Mouse (Mus musculus) hindbrain, postnatal 0 days (tissue): ENCODE measurements around the gene Cdk19. TPM values are rescaled to one million over a fixed set of nuclear protein-coding genes. Genes with fewer than 3 reads are reported as not detected.
A peak's percentile ranks its signal among the peaks of the same experiment; 100 is the strongest.

Experiments
- ATAC-seq: fragments of 200-750 bp; cut with Nextera tagmentation; 2 replicates; pipeline ENCODE4 v1.8.0; 2017; ENCODE audit warnings: mild to moderate bottlenecking, moderate TSS enrichment, moderate library complexity
- DNase-seq: peaks from one replicate; pipeline ENCODE4 v3.0.0-alpha.2; 2015; ENCODE audit warnings: low spot score
- H3K27ac ChIP-seq: fragments of 300-500 bp; sonication (generic); 2 replicates; pipeline ENCODE4 v1.5.1; 2014; ENCODE audit warnings: mild to moderate bottlenecking
- H3K27me3 ChIP-seq: fragments of 300-500 bp; sonication (generic); 2 replicates; pipeline ENCODE4 v1.6.1; 2014; ENCODE audit warnings: low read length, mixed read lengths; ENCODE audit not compliant: insufficient read depth
- H3K36me3 ChIP-seq: fragments of 300-500 bp; sonication (generic); 2 replicates; pipeline ENCODE4 v1.6.1; 2014; ENCODE audit warnings: low read length, mixed read lengths; ENCODE audit not compliant: insufficient read depth
- H3K4me1 ChIP-seq: fragments of 300-500 bp; sonication (generic); 2 replicates; pipeline ENCODE4 v1.6.1; 2014; ENCODE audit warnings: antibody characterized with exemption, low read length, mixed read lengths; ENCODE audit not compliant: insufficient read depth
- H3K4me2 ChIP-seq: fragments of 300-500 bp; sonication (generic); 2 replicates; pipeline ENCODE4 v1.6.1; 2014; ENCODE audit warnings: low read depth, mild to moderate bottlenecking, low read length, moderate library complexity, mixed read lengths
- H3K4me3 ChIP-seq: fragments of 300-500 bp; sonication (generic); 2 replicates; pipeline ENCODE4 v1.5.1; 2014; ENCODE audit warnings: low read length
- H3K9ac ChIP-seq: fragments of 300-500 bp; sonication (generic); replicated peaks from 2 replicates; pipeline ENCODE4 v1.6.1; 2014; ENCODE audit warnings: mild to moderate bottlenecking, low read length, moderate library complexity, mixed read lengths
- H3K9me3 ChIP-seq: fragments of 300-500 bp; sonication (generic); 2 replicates; pipeline ENCODE4 v1.6.1; 2016; ENCODE audit warnings: low read length, mixed read lengths
- CTCF ChIP-seq: IDR thresholded peaks from 2 replicates; pipeline ENCODE4 v1.5.1; 2016; ENCODE audit warnings: antibody characterized with exemption, control low read depth, low read depth
- WGBS: fragments of 180-500 bp; shearing (Covaris S2); extraction: QIAGEN DNeasy Blood & Tissue Kit; methylation state at CpG from one replicate; pipeline ENCODE4 v1.1.7; 2014; 5-methylcytosine and 5-hydroxymethylcytosine counted together
- polyA plus RNA-seq: library from polyadenylated mRNA; unstranded; fragments of >200 nt; fragmentation: Nextera tagmentation; extraction: Ambion mirVana; gene quantifications from 2 replicates; pipeline ENCODE4 v1.2.1, GENCODE M21; 2015
- total RNA-seq: library from RNA; depleted of rRNA; stranded (reverse); fragments of >200 nt; gene quantifications from 2 replicates; pipeline ENCODE4 v1.2.3, GENCODE M21; 2014

The Cdk19 gene
- total and polyA plus RNA-seq, 2 experiments from 2014 or later: 7.1 to 19.6 TPM

- no peaks in the 10 kb centered on the region for H3K9me3 ChIP-seq
- no peak for ATAC-seq
- H3K27me3 ChIP-seq: no peaks in the 10 kb centered on the region
- no peak overlapping the region for H3K4me2 ChIP-seq
- H3K4me1 ChIP-seq: no peaks in the 10 kb centered on the region
- no peak for TF ChIP-seq CTCF
- no peak overlapping the region for H3K27ac ChIP-seq
- H3K4me3 ChIP-seq: no peak overlapping the region
- WGBS: 91% methylated on average over 4 of the region's 4 CpGs
- H3K36me3 ChIP-seq: no peaks in the 10 kb centered on the region
- H3K9ac ChIP-seq: no peak overlapping the region
- no peak for DNase-seq
Measured at GRCm38 (mm10) chr10:40386126-40386525, 46.8 kb downstream of the Cdk19 start.

GRCm38 (mm10) chr10:40393447-40394143 is 54.2 kb downstream of the Cdk19 start:
- no peak for ATAC-seq
- no peak overlapping the region for H3K4me3 ChIP-seq
- WGBS: 85% methylated on average over 2 of the region's 2 CpGs

GRCm38 (mm10) chr10:40398842-40399241 is 59.5 kb downstream of the Cdk19 start:
- DNase-seq (no peak), ATAC-seq (no peak)
- Histone ChIP-seq H3K9me3 (no peaks in the 10 kb centered on the region), H3K4me1 (no peaks in the 10 kb centered on the region), H3K9ac (no peak overlapping the region), H3K4me3 (no peak overlapping the region), H3K27me3 (no peaks in the 10 kb centered on the region), H3K36me3 (no peaks in the 10 kb centered on the region), H3K27ac (no peak overlapping the region), H3K4me2 (no peak overlapping the region)
- TF ChIP-seq CTCF: no peak
- 82% methylated on average over 3 of the region's 3 CpGs for WGBS

More at GRCm38 (mm10) chr10:40393447-40394143, 54.2 kb downstream of the Cdk19 start:
- Histone ChIP-seq H3K4me2 (no peak overlapping the region), H3K9ac (no peak overlapping the region), H3K27ac (no peak overlapping the region), H3K27me3 (no peaks in the 10 kb centered on the region), H3K9me3 (no peaks in the 10 kb centered on the region), H3K36me3 (no peaks in the 10 kb centered on the region), H3K4me1 (no peaks in the 10 kb centered on the region)
- DNase-seq: no peak
- peak; percentile 39 for TF ChIP-seq CTCF

DNA sequence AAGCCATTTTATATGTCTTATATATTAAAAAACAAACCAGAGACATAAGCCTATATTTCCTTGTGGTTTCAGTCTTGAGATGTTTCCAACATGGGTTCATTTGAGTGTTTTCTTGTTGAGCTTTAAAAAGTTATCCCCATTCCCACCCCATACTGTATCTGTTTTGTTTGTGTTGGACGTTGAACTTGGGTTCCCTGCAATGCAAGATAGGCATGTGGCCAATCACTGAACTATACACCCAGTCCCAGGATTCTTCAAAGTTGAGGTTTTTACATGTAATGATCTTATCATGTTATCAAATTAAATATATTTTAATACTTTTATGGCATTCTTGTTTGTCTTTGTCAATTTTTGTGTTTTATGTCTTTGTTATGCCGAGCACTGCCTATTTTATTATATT is 60.0 kb downstream of the Cdk19 start:
- WGBS: 68% methylated on average over 2 of the region's 2 CpGs
- ATAC-seq (no peak), DNase-seq (no peak)
- no peaks in the 10 kb centered on the region for H3K27me3 ChIP-seq
- no peak for TF ChIP-seq CTCF
- H3K9ac ChIP-seq: no peak overlapping the region
- H3K4me2 ChIP-seq: no peak overlapping the region
- H3K9me3 ChIP-seq: no peaks in the 10 kb centered on the region
- no peak overlapping the region for H3K27ac ChIP-seq
- no peaks in the 10 kb centered on the region for H3K36me3 ChIP-seq
- H3K4me1 ChIP-seq: no peaks in the 10 kb centered on the region
- H3K4me3 ChIP-seq: no peak overlapping the region

GRCm38 (mm10) chr10:40400293-40400692 is 60.9 kb downstream of the Cdk19 start:
- H3K9ac ChIP-seq: no peak overlapping the region
- H3K4me2 ChIP-seq: no peak overlapping the region
- no peaks in the 10 kb centered on the region for H3K9me3 ChIP-seq
- no peak for TF ChIP-seq CTCF
- H3K36me3 ChIP-seq: no peaks in the 10 kb centered on the region
- H3K4me1 ChIP-seq: no peaks in the 10 kb centered on the region
- H3K27ac ChIP-seq: no peak overlapping the region
- no peak overlapping the region for H3K4me3 ChIP-seq
- no peaks in the 10 kb centered on the region for H3K27me3 ChIP-seq
- DNase-seq: no peak
- 71% methylated on average over 4 of the region's 4 CpGs for WGBS
- ATAC-seq: no peak

GRCm38 (mm10) chr10:40406655-40407054 is 67.3 kb downstream of the Cdk19 start:
- TF ChIP-seq CTCF: no peak
- H3K9ac ChIP-seq: no peak overlapping the region
- no peak overlapping the region for H3K27ac ChIP-seq
- ATAC-seq: no peak
- WGBS: 83% methylated on average over 3 of the region's 3 CpGs
- H3K9me3 ChIP-seq: no peaks in the 10 kb centered on the region
- no peaks in the 10 kb centered on the region for H3K4me1 ChIP-seq
- H3K27me3 ChIP-seq: no peaks in the 10 kb centered on the region
- H3K4me3 ChIP-seq: no peak overlapping the region
- no peaks in the 10 kb centered on the region for H3K36me3 ChIP-seq
- no peak overlapping the region for H3K4me2 ChIP-seq
- no peak for DNase-seq

DNA sequence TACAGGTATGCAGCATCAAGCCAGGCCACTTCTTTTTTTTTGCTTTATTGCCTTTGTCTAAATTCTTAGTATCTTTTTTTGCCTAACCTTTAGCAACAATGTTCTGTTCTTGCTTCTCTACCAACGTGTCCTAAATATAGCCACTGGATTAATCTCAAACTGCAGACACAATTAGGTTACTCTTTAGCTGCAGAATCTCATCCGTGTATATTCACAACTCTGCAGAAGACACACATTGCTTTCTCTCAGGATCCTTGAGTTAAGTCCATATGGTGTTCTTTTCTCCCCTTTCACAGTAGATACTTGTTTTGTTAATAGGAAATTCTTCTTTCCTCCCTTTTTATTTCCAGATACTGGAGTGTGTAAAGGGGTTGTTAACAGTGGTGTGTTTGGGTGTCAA is 70.0 kb downstream of the Cdk19 start:
- H3K36me3 ChIP-seq: no peaks in the 10 kb centered on the region
- H3K4me2 ChIP-seq: no peak overlapping the region
- DNase-seq: no peak
- TF ChIP-seq CTCF: no peak
- no peaks in the 10 kb centered on the region for H3K27me3 ChIP-seq
- no peaks in the 10 kb centered on the region for H3K9me3 ChIP-seq
- no peak overlapping the region for H3K9ac ChIP-seq
- no peak overlapping the region for H3K27ac ChIP-seq
- WGBS: 75% methylated on average over 2 of the region's 2 CpGs
- H3K4me1 ChIP-seq: no peaks in the 10 kb centered on the region
- ATAC-seq: no peak
- no peak overlapping the region for H3K4me3 ChIP-seq
